Mouse (Mus musculus): ENCODE data around the gene Ccdc92b.

GRCm38 (mm10) chr11:74673561-74673960 is 54.2 kb downstream of the Ccdc92b start:
- TF ChIP-seq HCFC1 (IDR thresholded peaks at IDR 0.05; ENCODE audit: borderline replicate concordance, insufficient read depth, low read length) (no peak), ZNF384 (IDR thresholded peaks at IDR 0.05; ENCODE audit: low read depth, low read length) (no peak)
